Mouse (Mus musculus): Measurements from ENCODE around the gene Bscl2. TPM values are rescaled to one million over a fixed set of nuclear protein-coding genes. Genes with fewer than 3 reads are reported as not detected.
"Not testable (repeated sequence)": the region's sequence is repeated elsewhere in the genome, so short reads cannot be mapped to it uniquely, and the experiment has no call there.

The Bscl2 gene
- polyA plus RNA-seq, 1 experiment from 2014 or later = 75.9 TPM

- under 1% methylated on average over 7 of the region's 7 CpGs for WGBS
- peak overlapping the region; percentile 99 for H3K4me3 ChIP-seq (ENCODE audit: low read depth, low read length)
- H3K9ac ChIP-seq (ENCODE audit: low read length) = peak overlapping the region; percentile 96
- no peaks in the 10 kb centered on the region for H3K4me1 ChIP-seq (replicated peaks; ENCODE audit: control insufficient read depth, insufficient read depth)
- peaks cover 19% of the 10 kb centered on the region for H3K36me3 ChIP-seq (ENCODE audit: control insufficient read depth, insufficient read depth, low read length)
- H3K27me3 ChIP-seq (ENCODE audit: control insufficient read depth, insufficient read depth, low read length) = no peaks in the 10 kb centered on the region
- peak overlapping the region; percentile 74 for H3K4me2 ChIP-seq (replicated peaks; ENCODE audit: low read depth)
- TF ChIP-seq EP300 (optimal IDR thresholded peaks at IDR 0.05) = no peak
- no peak for TF ChIP-seq CTCF (IDR thresholded peaks at IDR 0.05; ENCODE audit: low read depth)
- ATAC-seq (ENCODE audit: low FRiP score, low TSS enrichment) (no peak), DNase-seq (ENCODE audit: low spot score) (no peak)
- H3K27ac ChIP-seq (replicated peaks) = peak overlapping the region; percentile 99; the same call in 1 of the 2 replicates
- no peaks in the 10 kb centered on the region for H3K9me3 ChIP-seq (ENCODE audit: control insufficient read depth, low read length)
Observed at GRCm38 (mm10) chr19:8821146-8821545, 16.1 kb upstream of the Bscl2 start.

GRCm38 (mm10) chr19:8822696-8823095 is 14.6 kb upstream of the Bscl2 start:
- DNase-seq (ENCODE audit: low spot score) (no peak), ATAC-seq (ENCODE audit: low FRiP score, low TSS enrichment) (no peak)
- Histone ChIP-seq H3K4me3 (ENCODE audit: low read depth, low read length) (peak overlapping the region; percentile 99; the same call in 1 of the 2 replicates), H3K9ac (ENCODE audit: low read length) (0 out of 2 replicates have a peak overlapping the region, but pooled peaks have one; percentile 31), H3K4me2 (replicated peaks; ENCODE audit: low read depth) (peak overlapping the region; percentile 74), H3K27me3 (ENCODE audit: control insufficient read depth, insufficient read depth, low read length) (no peaks in the 10 kb centered on the region), H3K27ac (replicated peaks) (no peak overlapping the region), H3K4me1 (replicated peaks; ENCODE audit: control insufficient read depth, insufficient read depth) (no peaks in the 10 kb centered on the region), H3K36me3 (ENCODE audit: control insufficient read depth, insufficient read depth, low read length) (peaks cover 26% of the 10 kb centered on the region), H3K9me3 (ENCODE audit: control insufficient read depth, low read length) (no peaks in the 10 kb centered on the region)
- WGBS = 59% methylated on average over 8 of the region's 8 CpGs
- no peak for TF ChIP-seq CTCF (IDR thresholded peaks at IDR 0.05; ENCODE audit: low read depth)
- TF ChIP-seq EP300 (optimal IDR thresholded peaks at IDR 0.05) = no peak

GRCm38 (mm10) chr19:8829660-8830059 is 7.6 kb upstream of the Bscl2 start, which contains the start of gene AC129217.1:
TSS of gene AC129217.1 (plus strand) at chr19:8829773.
- DNase-seq (ENCODE audit: low spot score) = no peak
- Histone ChIP-seq H3K9me3 (ENCODE audit: control insufficient read depth, low read length) (no peaks in the 10 kb centered on the region), H3K4me1 (replicated peaks; ENCODE audit: control insufficient read depth, insufficient read depth) (no peaks in the 10 kb centered on the region), H3K4me3 (ENCODE audit: low read depth, low read length) (no peak within 1 kb of the TSS), H3K9ac (ENCODE audit: low read length) (no peak within 1 kb of the TSS), H3K36me3 (ENCODE audit: control insufficient read depth, insufficient read depth, low read length) (peaks cover 43% of the 10 kb centered on the region), H3K4me2 (replicated peaks; ENCODE audit: low read depth) (no peak within 1 kb of the TSS), H3K27me3 (ENCODE audit: control insufficient read depth, insufficient read depth, low read length) (no peaks in the 10 kb centered on the region), H3K27ac (replicated peaks) (no peak within 1 kb of the TSS)
- 87% methylated on average over 8 of the region's 8 CpGs for WGBS
- ATAC-seq (ENCODE audit: low FRiP score, low TSS enrichment) = no peak
- TF ChIP-seq CTCF (IDR thresholded peaks at IDR 0.05; ENCODE audit: low read depth) = no peak
- no peak for TF ChIP-seq EP300 (optimal IDR thresholded peaks at IDR 0.05)

GRCm38 (mm10) chr19:8830664-8831063 is 6.6 kb upstream of the Bscl2 start:
- no peak for TF ChIP-seq EP300 (optimal IDR thresholded peaks at IDR 0.05)
- no peak for TF ChIP-seq CTCF (IDR thresholded peaks at IDR 0.05; ENCODE audit: low read depth)
- no peak overlapping the region for H3K4me2 ChIP-seq (replicated peaks; ENCODE audit: low read depth)
- H3K4me1 ChIP-seq (replicated peaks; ENCODE audit: control insufficient read depth, insufficient read depth) = no peaks in the 10 kb centered on the region
- H3K9me3 ChIP-seq (ENCODE audit: control insufficient read depth, low read length) = no peaks in the 10 kb centered on the region
- no peaks in the 10 kb centered on the region for H3K27me3 ChIP-seq (ENCODE audit: control insufficient read depth, insufficient read depth, low read length)
- H3K36me3 ChIP-seq (ENCODE audit: control insufficient read depth, insufficient read depth, low read length) = peaks cover 40% of the 10 kb centered on the region
- WGBS = 88% methylated on average over 8 of the region's 8 CpGs
- H3K4me3 ChIP-seq (ENCODE audit: low read depth, low read length) = no peak overlapping the region
- DNase-seq (ENCODE audit: low spot score) (no peak), ATAC-seq (ENCODE audit: low FRiP score, low TSS enrichment) (no peak)
- H3K27ac ChIP-seq (replicated peaks) = no peak overlapping the region
- H3K9ac ChIP-seq (ENCODE audit: low read length) = no peak overlapping the region

- ATAC-seq (ENCODE audit: low FRiP score, low TSS enrichment) (no peak), DNase-seq (ENCODE audit: low spot score) (no peak)
- peaks cover 37% of the 10 kb centered on the region for H3K36me3 ChIP-seq (ENCODE audit: control insufficient read depth, insufficient read depth, low read length)
- no peak for TF ChIP-seq EP300 (optimal IDR thresholded peaks at IDR 0.05)
- TF ChIP-seq CTCF (IDR thresholded peaks at IDR 0.05; ENCODE audit: low read depth) = peak; percentile 19; the same call in 1 of the 2 replicates
- no peak overlapping the region for H3K4me2 ChIP-seq (replicated peaks; ENCODE audit: low read depth)
- H3K9me3 ChIP-seq (ENCODE audit: control insufficient read depth, low read length) = no peaks in the 10 kb centered on the region
- H3K9ac ChIP-seq (ENCODE audit: low read length) = no peak overlapping the region
- no peak overlapping the region for H3K27ac ChIP-seq (replicated peaks)
- WGBS = 81% methylated on average over 11 of the region's 11 CpGs
- no peaks in the 10 kb centered on the region for H3K4me1 ChIP-seq (replicated peaks; ENCODE audit: control insufficient read depth, insufficient read depth)
- no peaks in the 10 kb centered on the region for H3K27me3 ChIP-seq (ENCODE audit: control insufficient read depth, insufficient read depth, low read length)
- no peak overlapping the region for H3K4me3 ChIP-seq (ENCODE audit: low read depth, low read length)
Observed at GRCm38 (mm10) chr19:8831262-8831661, 6.0 kb upstream of the Bscl2 start.

GRCm38 (mm10) chr19:8832971-8833370 is 4.3 kb upstream of the Bscl2 start:
- Histone ChIP-seq H3K4me2 (replicated peaks; ENCODE audit: low read depth) (no peak overlapping the region), H3K4me3 (ENCODE audit: low read depth, low read length) (no peak overlapping the region), H3K4me1 (replicated peaks; ENCODE audit: control insufficient read depth, insufficient read depth) (no peaks in the 10 kb centered on the region), H3K27me3 (ENCODE audit: control insufficient read depth, insufficient read depth, low read length) (no peaks in the 10 kb centered on the region), H3K36me3 (ENCODE audit: control insufficient read depth, insufficient read depth, low read length) (peaks cover 27% of the 10 kb centered on the region), H3K27ac (replicated peaks) (peak overlapping the region; percentile 30; the same call in 1 of the 2 replicates), H3K9ac (ENCODE audit: low read length) (no peak overlapping the region), H3K9me3 (ENCODE audit: control insufficient read depth, low read length) (no peaks in the 10 kb centered on the region)
- TF ChIP-seq EP300 (optimal IDR thresholded peaks at IDR 0.05) = no peak
- TF ChIP-seq CTCF (IDR thresholded peaks at IDR 0.05; ENCODE audit: low read depth) = no peak
- 74% methylated on average over 4 of the region's 4 CpGs for WGBS
- DNase-seq (ENCODE audit: low spot score) (no peak), ATAC-seq (ENCODE audit: low FRiP score, low TSS enrichment) (no peak)

GRCm38 (mm10) chr19:8836327-8836726 is 940 bp upstream of the Bscl2 start:
- not testable (repeated sequence) for H3K9me3 ChIP-seq (ENCODE audit: control insufficient read depth, low read length); DNase-seq (ENCODE audit: low spot score); H3K36me3 ChIP-seq (ENCODE audit: control insufficient read depth, insufficient read depth, low read length); ATAC-seq (ENCODE audit: low FRiP score, low TSS enrichment); H3K4me1 ChIP-seq (replicated peaks; ENCODE audit: control insufficient read depth, insufficient read depth); H3K27ac ChIP-seq (replicated peaks); H3K27me3 ChIP-seq (ENCODE audit: control insufficient read depth, insufficient read depth, low read length); H3K9ac ChIP-seq (ENCODE audit: low read length); H3K4me3 ChIP-seq (ENCODE audit: low read depth, low read length); H3K4me2 ChIP-seq (replicated peaks; ENCODE audit: low read depth)
- WGBS = 95% methylated on average over 10 of the region's 10 CpGs

All from stomach, postnatal 0 days (tissue).